Mouse (Mus musculus) bone marrow macrophage, adult 2 months (primary cell): Measurements from ENCODE around the gene Fam169b.

Experiments used
- CTCF ChIP-seq: IDR thresholded peaks from 2 replicates; pipeline ENCODE4 v1.5.1; 2012; ENCODE audit warnings: low read depth, mild to moderate bottlenecking, low read length, moderate library complexity
- POLR2A ChIP-seq: IDR thresholded peaks from 2 replicates; pipeline ENCODE4 v1.6.1; 2012; ENCODE audit warnings: mild to moderate bottlenecking, low read depth, low read length, borderline replicate concordance

DNA sequence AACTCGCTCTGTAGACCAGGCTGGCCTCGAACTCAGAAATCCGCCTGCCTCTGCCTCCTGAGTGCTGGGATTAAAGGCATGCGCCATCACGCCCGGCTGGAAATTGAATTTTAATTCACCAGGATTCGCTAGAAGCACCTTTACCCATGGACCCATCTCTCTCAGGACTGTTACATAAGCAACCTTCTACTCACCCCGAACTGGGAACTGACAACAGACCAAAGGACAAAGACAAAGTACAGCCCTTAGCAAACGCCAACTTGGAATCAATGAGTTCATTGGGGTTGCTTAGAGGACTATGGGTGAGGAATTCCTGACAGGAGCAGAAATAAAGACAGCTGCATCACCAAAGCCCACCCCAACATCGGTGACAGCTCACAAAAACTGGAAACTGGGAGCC, 1.0 kb upstream of the Fam169b start:
- TF ChIP-seq CTCF (no peak), POLR2A (no peak)
